Mouse (Mus musculus): ENCODE results near the gene Sar1b.
A peak's percentile ranks its signal among the peaks of the same experiment; 100 is the strongest.
"Not testable (repeated sequence)": the region's sequence is repeated elsewhere in the genome, so short reads cannot be mapped to it uniquely, and the experiment has no call there.

Sar1b gene

DNA sequence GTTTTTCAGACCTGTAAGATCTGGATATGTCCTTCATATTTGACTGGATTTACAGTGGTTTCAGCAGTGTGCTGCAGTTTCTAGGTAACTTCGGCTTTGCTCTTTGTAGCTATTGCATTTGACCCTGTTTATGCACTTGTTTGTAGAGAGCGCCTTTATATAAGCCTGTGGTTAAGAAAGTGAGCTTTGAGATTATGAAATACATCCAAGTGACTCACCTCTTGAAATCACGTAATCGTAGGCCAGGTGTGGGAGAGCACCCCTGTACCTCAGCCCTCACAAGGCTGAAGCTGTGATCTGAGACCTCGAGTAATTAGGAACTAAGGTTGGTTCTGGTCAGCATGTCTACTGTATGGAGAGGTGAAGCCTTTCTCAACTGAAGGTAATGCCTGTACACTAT is 14.0 kb downstream of the Sar1b start:
- DNase-seq (ENCODE audit: low read depth, low spot score) = no peak

DNA sequence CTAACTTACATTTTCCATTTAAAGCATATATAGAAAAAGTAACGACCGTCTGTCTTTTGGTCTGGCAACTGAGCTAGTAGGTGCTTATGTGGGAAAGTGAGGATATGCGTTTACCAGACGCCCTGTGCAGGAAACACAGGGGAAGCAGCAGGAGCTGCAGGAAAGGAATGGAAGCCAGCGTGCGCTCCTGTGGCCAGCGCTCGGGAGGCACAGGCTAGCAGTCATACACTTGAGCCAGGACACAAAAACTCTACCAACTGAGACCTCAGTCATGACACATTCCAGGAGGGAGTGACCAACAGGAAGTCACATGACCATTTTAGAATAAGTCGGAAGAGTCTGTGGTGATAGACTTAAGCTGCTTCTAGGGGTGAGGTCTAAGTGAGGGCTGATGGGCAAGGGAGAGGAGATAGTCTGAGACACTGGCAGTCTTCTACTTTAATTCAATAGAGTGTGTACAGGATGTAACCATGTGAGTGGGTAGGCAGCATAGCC is 17.3 kb downstream of the Sar1b start:
- no peak for DNase-seq (ENCODE audit: low read depth, low spot score)

DNA sequence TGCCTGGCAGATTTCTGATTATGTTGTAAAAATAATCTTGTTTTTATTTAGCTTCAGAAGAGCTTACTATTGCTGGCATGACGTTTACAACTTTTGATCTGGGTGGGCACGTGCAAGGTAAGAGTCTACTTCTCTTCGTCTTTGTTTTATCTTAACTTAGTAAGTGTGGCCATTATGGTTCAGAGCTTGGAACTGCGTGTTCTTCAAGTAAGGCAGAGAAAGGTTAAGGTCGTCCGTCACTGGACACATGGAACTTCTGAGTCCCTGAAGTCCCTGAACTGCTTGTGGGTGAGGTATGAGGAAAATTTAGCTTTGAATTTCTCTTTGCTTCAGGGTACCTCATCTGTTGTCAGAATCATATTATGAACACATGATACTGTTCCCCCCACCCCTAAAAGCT is 19.2 kb downstream of the Sar1b start:
- DNase-seq (ENCODE audit: low read depth, low spot score) = no peak

DNA sequence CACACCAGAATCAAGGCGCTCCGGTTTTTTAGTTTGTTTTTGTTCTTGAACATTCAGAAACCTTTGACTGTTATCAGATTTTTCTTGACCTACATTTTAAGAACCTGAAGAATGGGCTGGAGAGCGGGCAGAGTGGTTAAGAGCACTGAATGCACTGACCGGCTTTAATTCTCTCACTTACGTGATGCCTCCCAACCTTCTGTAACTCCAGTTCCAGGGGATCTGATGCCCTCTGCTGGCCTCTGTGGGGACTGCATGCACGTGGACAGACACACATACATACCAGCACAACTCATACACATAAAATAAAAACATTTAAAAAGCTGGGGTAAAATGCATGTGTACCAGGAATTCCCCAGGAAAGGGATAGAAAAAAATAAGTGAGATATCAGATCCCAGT is 22.4 kb downstream of the Sar1b start:
- no peak for DNase-seq (ENCODE audit: low read depth, low spot score)

DNA sequence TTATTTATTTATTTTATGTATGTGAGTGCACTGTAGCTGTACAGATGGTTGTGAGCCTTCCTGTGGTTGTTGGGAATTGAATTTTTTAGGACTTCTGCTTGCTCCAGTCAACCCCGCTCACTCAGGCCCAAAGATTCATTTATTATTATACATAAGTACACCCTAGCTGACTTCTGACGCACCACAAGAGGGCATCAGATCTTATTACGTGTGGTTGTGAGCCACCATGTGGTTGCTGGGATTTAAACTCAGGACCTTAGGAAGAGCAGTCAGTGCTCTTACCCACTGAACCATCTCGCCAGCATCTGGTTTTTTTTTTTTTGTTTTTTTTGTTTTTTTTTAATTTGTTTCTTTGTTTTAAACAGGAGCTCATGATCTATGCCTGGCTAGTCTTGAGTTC is 26.2 kb downstream of the Sar1b start:
- not testable (repeated sequence) for DNase-seq (ENCODE audit: low read depth, low spot score)

DNA sequence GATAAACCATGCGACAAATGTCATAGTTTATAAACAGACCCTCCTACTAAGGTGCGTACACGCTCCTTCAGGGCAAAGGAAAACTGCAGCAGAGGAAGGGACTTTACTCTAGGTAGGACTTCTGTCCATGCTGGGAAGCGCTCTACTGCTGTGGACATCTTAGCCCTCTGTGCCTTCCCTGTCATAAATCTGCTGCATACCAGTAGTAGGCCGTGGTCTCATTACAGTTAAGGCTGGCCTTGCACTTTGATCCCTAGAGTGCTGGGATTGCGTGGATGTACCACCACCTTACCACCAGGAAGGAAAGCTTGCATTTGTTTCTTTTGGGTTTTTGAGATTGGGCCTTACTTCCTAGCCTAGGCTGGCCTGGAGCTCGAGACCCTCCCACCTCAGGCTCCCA is 27.2 kb downstream of the Sar1b start:
- DNase-seq (ENCODE audit: low read depth, low spot score) = no peak

DNA sequence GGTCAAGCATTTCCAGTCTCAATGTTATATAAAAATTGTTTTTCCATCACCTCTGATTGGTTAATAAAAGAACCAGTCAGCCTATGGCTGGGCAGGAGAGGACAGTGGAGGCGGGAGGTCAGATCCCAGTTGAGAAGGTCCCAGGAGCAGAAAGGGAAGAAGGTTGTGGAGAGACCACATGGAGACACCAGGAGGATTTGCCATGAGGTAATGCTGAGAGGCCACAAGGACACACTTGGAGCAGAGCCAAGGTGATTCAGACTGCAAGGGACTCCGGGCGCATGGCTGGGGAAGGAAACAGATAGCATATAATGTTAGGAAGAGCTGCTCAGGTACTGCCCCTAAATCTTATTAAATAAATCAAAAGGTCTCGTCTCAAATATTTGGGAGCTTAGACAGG is 32.8 kb downstream of the Sar1b start:
- DNase-seq (ENCODE audit: low read depth, low spot score) = peak; percentile 74

DNA sequence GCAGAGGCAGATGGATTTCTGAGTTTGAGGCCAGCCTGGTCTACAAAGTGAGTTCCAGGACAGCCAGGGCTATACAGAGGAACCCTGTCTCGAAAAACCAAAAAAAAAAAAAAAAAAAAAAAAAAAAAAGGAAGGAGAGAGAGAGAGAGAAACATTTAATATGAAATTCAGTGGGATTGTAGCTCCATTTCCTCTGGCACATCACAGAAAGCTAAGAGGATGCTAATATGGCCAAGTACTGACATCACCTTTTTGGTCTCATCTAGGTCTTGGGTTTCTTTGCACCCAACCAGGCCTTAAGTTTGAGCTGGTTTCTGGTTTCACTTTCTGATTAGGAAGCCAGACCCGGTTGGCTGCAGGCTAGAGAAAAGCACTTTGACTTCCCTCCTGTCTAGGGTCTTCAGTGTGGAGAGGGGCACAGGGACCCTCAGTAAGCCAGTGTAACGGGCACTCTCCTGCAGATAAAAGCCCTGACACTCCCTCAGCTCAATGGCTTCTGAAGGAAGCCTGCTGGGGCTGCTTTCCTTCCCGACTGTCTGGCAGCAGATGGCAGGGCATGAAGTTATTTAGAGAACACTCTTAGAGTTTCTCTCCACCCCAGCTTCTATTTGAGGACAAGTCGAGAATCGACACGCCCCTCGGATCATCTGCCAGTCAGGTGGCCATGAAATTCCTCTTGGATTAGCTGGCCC is 37.3 kb downstream of the Sar1b start:
- peak; percentile 77 for DNase-seq (ENCODE audit: low read depth, low spot score)

DNA sequence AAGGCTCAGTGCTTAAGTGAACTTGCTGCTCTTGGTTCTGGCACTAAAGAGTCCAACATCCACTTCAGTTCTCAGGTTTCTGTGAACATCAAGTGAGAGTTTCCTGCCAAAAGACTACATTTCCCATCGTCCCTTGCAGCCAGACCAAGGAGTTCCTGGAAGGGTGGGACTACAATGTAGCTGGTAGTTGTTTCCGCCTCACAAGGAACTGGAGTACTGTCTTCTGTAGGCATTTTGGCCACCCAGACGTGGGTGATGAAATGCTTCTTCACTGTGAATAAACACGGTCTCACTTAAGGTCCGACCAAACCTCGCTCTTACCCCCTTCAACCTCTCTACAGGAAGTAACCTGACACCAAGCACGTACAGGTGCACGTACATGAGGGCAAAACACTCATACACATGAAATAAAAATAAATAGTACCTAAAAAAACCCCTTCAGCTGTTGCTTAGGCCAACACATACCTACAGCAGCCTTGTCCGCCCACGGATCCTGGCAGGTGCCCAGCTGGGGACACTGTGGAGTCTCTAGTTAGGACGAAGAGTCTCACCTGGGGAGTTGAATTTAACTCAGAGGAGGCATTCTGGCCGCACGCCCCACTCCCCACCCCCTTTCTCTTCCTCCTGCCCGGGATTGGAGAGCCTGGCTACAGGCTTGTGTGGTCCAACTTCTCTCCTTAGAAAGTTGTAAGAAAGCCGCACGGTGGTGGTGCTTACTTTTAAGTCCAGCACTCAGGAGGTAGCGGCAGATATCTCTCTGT is 41.9 kb downstream of the Sar1b start:
- DNase-seq (ENCODE audit: low read depth, low spot score) = peak; percentile 87

DNA sequence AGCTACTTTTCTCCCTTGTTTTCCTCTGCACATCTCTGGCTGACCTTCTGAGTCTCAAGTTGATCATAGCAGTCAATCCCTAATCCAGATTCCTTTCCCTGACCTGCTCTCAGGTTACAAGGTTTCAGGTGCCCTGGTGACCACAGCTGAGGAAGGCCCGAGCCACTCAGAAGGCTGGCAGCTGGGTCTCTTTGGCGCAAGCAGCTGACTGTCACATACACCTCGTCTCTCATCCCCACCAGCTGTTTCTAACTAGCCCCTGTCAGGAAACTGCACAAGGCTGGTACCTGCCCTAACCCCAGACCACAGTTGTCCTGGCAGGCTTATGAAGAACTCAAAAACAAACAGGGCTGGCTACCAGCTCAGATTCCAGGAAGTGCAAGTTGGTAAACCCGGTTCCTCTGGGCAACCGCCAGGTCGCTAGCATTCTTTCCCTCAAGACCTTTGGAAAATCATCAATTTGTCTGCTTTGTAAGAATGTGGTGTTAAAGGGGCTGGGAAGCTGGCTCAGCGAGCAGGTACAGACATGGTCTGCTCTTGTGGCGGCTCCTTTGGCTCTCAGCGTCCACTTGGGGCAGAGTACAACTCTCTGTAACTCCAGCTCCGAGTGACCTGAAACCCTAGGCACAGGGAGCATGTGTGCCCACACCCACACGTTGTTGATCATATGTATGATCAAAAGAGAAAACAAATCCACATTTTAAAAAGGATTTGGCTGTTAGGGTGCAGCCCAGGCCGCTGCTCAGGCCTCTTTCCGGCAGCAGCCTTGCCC is 43.8 kb downstream of the Sar1b start:
- peak; percentile 91 for DNase-seq (ENCODE audit: low read depth, low spot score)

DNA sequence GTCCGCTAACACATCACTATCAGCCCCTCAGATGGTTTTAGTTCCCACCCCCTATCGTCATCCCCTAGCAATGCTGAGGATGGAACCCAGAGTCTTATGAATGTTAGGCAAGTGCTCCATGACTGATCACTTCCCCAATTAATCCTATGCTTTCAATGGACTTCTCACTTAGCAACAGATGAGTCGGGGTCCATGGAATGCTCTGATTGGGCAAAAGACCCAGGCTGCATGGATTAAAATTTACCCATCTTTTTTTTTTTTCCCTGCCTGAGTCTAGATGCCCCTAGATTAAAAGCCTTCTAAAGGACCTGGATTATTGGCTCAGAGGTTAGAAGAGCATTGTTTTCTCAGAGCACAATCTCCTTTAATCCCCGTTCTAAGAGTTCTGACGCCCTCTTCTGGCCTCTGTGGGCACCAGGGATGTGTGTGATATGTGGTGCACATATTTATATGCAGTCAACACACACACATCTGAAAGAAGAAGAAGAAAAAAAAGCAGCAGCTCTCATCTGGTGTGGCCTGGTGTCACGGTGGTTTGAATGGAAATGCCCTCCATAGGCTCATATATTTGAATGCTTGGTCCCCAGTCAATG is 46.2 kb downstream of the Sar1b start:
- no peak for DNase-seq (ENCODE audit: low read depth, low spot score)

DNA sequence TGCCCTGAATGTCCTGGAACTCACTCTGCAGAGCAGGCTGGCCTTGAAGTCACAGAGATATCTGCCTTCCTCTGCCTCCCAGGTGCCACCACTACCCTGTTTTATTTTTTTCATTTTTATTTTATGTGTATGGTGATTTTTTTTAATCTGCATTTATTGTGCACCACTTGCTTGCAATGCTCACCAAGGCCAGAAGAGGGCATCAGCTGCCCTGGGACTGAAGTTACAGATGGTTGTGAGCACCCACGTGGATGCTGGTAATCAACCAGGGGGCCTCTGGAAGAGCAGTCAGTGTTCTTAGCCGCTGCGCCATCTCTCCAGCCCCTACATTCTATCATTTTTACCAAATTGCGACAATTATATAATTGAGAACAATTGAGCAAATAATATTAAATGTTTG is 47.7 kb downstream of the Sar1b start:
- DNase-seq (ENCODE audit: low read depth, low spot score) = no peak

DNA sequence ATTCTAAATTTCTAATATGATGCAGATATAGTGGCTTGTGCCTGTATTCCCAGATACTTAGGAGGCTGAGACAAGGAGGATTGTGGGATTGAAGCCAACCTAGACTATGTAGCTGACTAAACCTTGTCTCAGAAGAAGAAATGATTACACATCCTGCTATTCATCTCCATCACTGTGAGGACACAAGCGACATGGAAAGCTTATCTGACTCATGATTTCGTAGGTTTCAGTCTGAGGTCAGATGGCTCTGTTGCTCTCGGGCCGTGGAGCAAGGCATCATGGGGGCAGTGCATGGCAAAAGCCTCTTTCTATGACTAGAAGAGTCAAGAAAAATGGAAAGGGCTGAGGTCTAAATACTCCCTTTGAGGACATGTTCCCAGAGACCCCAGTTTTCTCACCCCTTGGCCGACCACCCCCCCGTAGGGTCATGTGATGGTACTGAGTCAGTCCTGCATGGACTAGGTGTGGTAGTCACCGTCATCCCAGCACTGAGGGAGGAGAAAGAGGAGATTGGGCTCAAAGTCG is 48.6 kb downstream of the Sar1b start:
- DNase-seq (ENCODE audit: low read depth, low spot score) = no peak

DNA sequence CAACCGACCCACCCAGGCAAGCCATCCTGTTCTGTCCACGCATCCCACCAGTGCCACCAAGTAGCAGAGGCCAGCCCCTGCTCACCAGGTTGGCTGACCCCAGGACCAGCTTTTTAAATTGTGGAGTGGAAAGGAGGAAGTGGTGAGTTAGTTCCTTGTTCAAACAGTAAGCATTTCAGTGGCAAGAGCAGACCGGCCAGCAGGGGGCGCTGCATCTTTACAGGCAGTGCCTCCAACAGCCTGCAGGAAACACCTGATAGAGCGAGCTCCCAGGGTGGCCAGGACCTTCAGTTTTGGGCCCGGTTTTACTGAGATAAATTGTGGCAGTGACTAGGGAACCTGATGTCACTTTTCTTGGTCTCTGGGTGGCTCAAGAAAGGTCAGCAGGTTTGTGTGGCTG is 54.3 kb downstream of the Sar1b start:
- DNase-seq (ENCODE audit: low read depth, low spot score) = peak; percentile 81

DNA sequence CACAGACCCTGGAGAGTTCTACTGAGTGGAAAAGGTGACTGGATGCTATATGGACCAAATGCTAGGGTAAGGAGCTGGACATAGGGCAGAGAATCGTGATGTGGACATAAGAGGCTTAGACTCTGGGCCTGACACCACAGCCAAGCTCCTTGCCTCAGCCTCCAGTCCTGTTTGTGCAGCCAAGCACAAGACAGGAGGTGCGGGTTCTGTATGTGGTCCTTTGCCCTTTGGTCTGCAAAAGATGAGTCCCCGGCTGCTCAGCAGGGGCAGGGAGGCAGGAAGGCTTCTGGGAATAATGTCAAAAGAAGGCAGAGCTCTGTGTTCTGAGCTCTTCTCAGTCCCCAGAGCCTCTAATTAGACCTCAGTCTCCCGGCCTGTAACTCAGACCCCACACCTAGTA is 55.4 kb downstream of the Sar1b start:
- no peak for DNase-seq (ENCODE audit: low read depth, low spot score)

DNA sequence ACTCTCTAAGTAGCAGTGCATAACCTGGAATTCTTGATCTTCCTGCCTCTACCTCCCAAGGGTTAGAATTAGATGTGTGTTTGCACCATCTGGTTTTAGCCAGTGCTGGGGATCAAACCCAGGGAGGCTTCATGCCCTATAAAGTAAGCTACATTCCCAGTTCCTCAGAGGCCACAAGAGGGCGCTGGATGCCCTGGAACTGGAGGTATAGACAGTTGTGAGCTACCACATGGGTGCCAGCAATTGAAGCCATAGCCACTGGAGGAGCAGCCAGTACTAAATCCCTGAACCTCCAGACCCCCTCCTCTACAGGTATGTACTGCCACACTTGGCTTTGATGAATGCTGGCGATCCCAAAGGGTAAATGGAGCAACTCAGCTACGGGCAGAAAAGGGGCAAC is 56.5 kb downstream of the Sar1b start:
- peak; percentile 58 for DNase-seq (ENCODE audit: low read depth, low spot score)

DNA sequence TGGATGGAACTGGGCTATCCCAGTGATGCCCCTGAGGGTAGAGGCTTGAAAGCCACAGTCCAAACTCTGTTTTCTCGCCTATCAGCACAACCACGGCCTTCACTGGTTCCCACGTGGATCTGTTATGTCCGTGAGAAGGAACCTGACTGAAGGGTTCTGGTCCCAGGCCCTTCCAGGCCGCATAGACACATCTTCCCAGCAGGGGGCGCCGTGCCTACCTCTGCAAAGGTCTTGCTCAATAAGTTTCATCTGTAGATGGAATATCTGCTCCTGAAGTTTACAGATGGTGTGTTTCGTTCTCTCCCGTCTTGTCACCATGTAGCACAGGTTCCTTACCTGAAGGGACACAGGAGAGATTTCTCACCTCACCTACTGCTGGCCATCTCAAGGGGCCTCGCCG is 57.4 kb downstream of the Sar1b start:
- peak; percentile 67 for DNase-seq (ENCODE audit: low read depth, low spot score)

DNA sequence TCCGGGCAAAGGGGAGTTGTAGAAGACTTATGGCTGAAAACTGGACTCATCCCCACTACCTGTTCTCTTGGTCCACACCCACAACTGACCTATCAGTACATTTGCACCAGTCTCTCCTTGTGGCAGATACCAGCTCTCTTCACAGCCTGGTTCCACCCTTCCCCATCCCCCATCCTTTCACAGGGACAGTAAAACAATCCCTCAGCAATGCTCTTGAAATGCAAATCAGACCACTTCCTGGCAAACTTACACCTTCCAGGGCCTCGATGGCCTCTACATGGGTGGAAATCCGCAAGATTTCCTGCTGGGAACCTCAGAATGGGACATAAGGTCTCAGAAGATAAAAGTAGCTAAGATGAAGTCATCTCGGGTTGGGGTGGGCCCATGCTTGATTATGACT is 59.2 kb downstream of the Sar1b start:
- no peak for DNase-seq (ENCODE audit: low read depth, low spot score)

DNA sequence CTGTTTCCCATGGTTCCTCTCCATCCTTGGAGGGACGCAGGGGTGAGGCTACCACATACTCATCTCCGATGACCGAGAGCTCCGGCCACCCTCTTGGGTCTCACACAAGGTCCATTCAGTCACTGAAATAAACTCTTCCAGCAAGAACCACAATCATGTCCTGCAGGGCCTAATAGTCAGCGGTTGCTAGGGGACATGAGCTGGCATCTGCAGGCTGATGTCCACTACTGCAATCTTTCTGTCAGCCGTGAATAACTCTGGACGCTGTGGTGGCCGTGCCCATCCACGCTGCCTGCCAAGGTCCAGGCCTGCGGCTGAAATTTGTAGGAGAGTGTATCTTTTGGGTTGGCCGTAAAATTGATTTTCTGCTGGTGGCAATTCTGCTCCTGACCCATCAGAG is 59.8 kb downstream of the Sar1b start:
- no peak for DNase-seq (ENCODE audit: low read depth, low spot score)

DNA sequence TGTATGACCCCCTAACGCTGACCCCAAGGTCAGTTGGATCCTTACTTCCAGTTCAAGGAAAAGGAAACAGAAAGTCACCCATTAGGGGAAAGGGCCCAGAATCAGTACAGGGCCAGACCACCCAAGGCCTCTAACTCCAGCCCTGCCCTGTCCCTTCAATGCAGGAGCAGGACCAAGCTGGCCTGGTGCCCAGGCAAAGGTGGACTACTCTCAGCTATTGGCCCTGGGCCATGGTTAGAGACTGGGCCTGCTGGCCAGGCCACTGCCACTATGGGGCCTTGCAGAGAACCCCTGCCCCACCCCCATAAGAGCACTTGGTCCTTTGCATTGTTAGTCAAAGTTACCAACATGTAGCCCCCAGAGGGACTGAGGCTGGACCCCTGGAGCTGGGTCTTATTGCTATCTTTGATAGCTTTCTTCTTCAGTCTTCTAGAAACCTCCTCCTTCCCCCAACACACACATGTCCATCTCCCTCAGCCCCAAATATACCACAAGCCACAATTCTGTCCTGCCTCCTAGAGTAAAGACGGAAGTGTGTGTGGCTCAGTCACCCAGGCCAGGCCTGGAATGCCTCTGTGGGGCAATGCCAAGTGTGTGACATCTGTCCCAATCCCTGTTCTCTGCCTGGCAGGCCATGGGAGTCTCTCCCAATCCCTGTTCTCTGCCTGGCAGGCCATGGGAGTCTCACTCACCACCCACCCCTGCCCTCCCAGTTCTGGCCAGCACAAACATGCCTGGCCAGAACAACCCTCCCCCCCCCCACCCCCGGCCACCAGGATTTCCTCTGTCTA is 60.7 kb downstream of the Sar1b start:
- DNase-seq (ENCODE audit: low read depth, low spot score) = no peak

DNA sequence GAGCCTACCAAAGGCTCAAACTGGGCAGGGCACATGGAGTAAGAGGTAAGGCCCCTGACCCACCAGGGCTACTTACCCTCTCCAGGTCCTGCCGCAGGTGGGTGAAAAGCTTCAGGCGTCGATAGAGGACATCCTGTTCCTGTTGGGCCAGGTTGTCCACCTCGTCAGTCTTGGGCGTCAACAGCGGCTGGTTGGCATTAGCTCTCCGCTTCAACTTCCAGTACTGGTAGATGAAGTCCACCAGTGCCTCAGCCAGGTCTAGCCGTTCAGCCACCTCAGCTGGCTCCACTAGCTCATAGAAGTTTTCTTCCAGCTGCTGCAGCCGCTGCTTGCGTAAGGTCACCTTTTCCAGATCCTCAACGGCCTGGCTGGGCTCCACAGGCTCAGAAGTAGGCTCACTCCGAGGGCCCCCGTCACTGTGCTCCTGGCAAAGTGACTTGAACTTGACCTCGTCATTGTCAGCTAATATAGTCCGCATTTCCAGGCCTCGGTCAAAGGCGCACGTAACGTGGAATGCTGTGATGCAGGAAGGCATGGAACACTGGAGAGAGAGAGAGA is 61.5 kb downstream of the Sar1b start:
- DNase-seq (ENCODE audit: low read depth, low spot score) = no peak

All from skeletal muscle tissue, adult 2 months (tissue).